Mouse (Mus musculus) forebrain, embryonic 15.5 days (tissue): Measurements from ENCODE around the gene Mrgpre. TPM values are rescaled to one million over a fixed set of nuclear protein-coding genes. Genes with fewer than 3 reads are reported as not detected.

ENCODE experiments used
- microRNA-seq: library from miRNA; unstranded; fragments of <30 nt; microRNA quantifications from one replicate; pipeline ENCODE4, GENCODE M21; 2016
- polyA plus RNA-seq: library from polyadenylated mRNA; unstranded; fragments of >200 nt; fragmentation: Nextera tagmentation; extraction: Ambion mirVana; gene quantifications from 2 replicates; pipeline ENCODE4 v1.2.1, GENCODE M21; 2015

Gene Mrgpre
- polyA plus RNA-seq, 1 experiment from 2014 or later, result 3.0 TPM

Small RNA genes within 50 kb of the gene (microRNA-seq; reads per million reads assigned to microRNA genes)
- gene Gm22064, result not detected

Other genes with a start within 250 kb of the Mrgpre start
- gene Nap1l4, start 235.4 kb downstream of the Mrgpre start, polyA plus RNA-seq, result 347 and 356 TPM in 2 replicates
- 70.1 and 73.0 TPM in 2 replicates for gene Cars, start 184.4 kb downstream of the Mrgpre start, polyA plus RNA-seq
- gene Tnfrsf26, start 155.8 kb downstream of the Mrgpre start, polyA plus RNA-seq, result 0.10 and 0.19 TPM in 2 replicates
- 4.0 and 5.3 TPM in 2 replicates for gene Tnfrsf22, start 134.8 kb downstream of the Mrgpre start, polyA plus RNA-seq
- 0.45 and 0.66 TPM in 2 replicates for gene Tnfrsf23, start 98.6 kb downstream of the Mrgpre start, polyA plus RNA-seq
- gene Osbpl5, start 27.5 kb downstream of the Mrgpre start, polyA plus RNA-seq, result 30.2 and 32.4 TPM in 2 replicates
- gene Mrgprg, start 17.5 kb downstream of the Mrgpre start, polyA plus RNA-seq, result not detected in 2 replicates
- gene Nadsyn1, start 38.3 kb upstream of the Mrgpre start, polyA plus RNA-seq, result 5.2 and 6.7 TPM in 2 replicates
- gene Dhcr7, start 38.6 kb upstream of the Mrgpre start, polyA plus RNA-seq, result 43.9 and 47.7 TPM in 2 replicates
- not detected in 2 replicates for gene Gm498, start 82.3 kb upstream of the Mrgpre start, polyA plus RNA-seq
- 7.6 and 7.9 TPM in 2 replicates for gene Shank2, start 217.4 kb upstream of the Mrgpre start, polyA plus RNA-seq